Mouse (Mus musculus) embryonic facial prominence, embryonic 15.5 days (tissue): ENCODE results near the gene Slc35g3. TPM values are rescaled to one million over a fixed set of nuclear protein-coding genes. Genes with fewer than 3 reads are reported as not detected.

Source experiments
- ATAC-seq: fragments of 200-750 bp; cut with Nextera tagmentation; 2 replicates; pipeline ENCODE4 v1.8.0; 2017; ENCODE audit warnings: low read depth, moderate TSS enrichment; ENCODE audit not compliant: insufficient number of reproducible peaks, low FRiP score, low TSS enrichment
- H3K27ac ChIP-seq: fragments of 300-500 bp; sonication (generic); replicated peaks from 2 replicates; pipeline ENCODE4 v1.5.1; 2015; ENCODE audit warnings: mild to moderate bottlenecking, inconsistent platforms
- H3K27me3 ChIP-seq: fragments of 300-500 bp; sonication (generic); 2 replicates; pipeline ENCODE4 v1.6.1; 2015; ENCODE audit warnings: inconsistent platforms
- H3K36me3 ChIP-seq: fragments of 300-500 bp; sonication (generic); 2 replicates; pipeline ENCODE4 v1.6.1; 2015; ENCODE audit warnings: mild to moderate bottlenecking, inconsistent platforms
- H3K4me1 ChIP-seq: fragments of 300-500 bp; sonication (generic); 2 replicates; pipeline ENCODE4 v1.6.1; 2015; ENCODE audit warnings: inconsistent platforms
- H3K4me2 ChIP-seq: fragments of 300-500 bp; sonication (generic); replicated peaks from 2 replicates; pipeline ENCODE4 v1.6.1; 2015; ENCODE audit warnings: mild to moderate bottlenecking, inconsistent platforms
- H3K4me3 ChIP-seq: fragments of 300-500 bp; sonication (generic); replicated peaks from 2 replicates; pipeline ENCODE4 v1.5.1; 2015; ENCODE audit warnings: mild to moderate bottlenecking, inconsistent platforms
- H3K9ac ChIP-seq: fragments of 300-500 bp; sonication (generic); 2 replicates; pipeline ENCODE4 v1.6.1; 2015; ENCODE audit warnings: inconsistent platforms
- H3K9me3 ChIP-seq: fragments of 300-500 bp; sonication (generic); replicated peaks from 2 replicates; pipeline ENCODE4 v1.6.1; 2016; ENCODE audit warnings: inconsistent platforms
- WGBS: fragments of 180-500 bp; shearing (Covaris S2); methylation state at CpG from one replicate; pipeline ENCODE4 v1.1.7; 2015; 5-methylcytosine and 5-hydroxymethylcytosine counted together
- polyA plus RNA-seq: library from polyadenylated mRNA; unstranded; fragments of >200 nt; fragmentation: Nextera tagmentation; extraction: Ambion mirVana; gene quantifications from 2 replicates; pipeline ENCODE4 v1.2.1, GENCODE M21; 2015

The Slc35g3 gene
- polyA plus RNA-seq, 1 experiment from 2014 or later: 0.15 TPM

GRCm38 (mm10) chr11:69714636-69715329 lies 47.0 kb downstream of the Slc35g3 start:
- ATAC-seq: no peak
- Histone ChIP-seq H3K36me3 (no peaks in the 10 kb centered on the region), H3K4me1 (peaks cover 9% of the 10 kb centered on the region; the same call in 1 of the 2 replicates), H3K9me3 (no peaks in the 10 kb centered on the region), H3K9ac (no peak overlapping the region), H3K4me3 (no peak overlapping the region), H3K27ac (no peak overlapping the region), H3K27me3 (no peaks in the 10 kb centered on the region), H3K4me2 (no peak overlapping the region)
- WGBS: 47% methylated on average over 18 of the region's 18 CpGs

GRCm38 (mm10) chr11:69712954-69713672 lies 48.7 kb downstream of the Slc35g3 start:
- ATAC-seq: no peak
- H3K4me1 ChIP-seq: peaks cover 14% of the 10 kb centered on the region; the same call in 1 of the 2 replicates
- H3K27ac ChIP-seq: no peak overlapping the region
- H3K27me3 ChIP-seq: no peaks in the 10 kb centered on the region
- H3K4me2 ChIP-seq: no peak overlapping the region
- H3K4me3 ChIP-seq: no peak overlapping the region
- no peaks in the 10 kb centered on the region for H3K9me3 ChIP-seq
- no peak overlapping the region for H3K9ac ChIP-seq
- no peaks in the 10 kb centered on the region for H3K36me3 ChIP-seq
- 65% methylated on average over 20 of the region's 20 CpGs for WGBS

DNA sequence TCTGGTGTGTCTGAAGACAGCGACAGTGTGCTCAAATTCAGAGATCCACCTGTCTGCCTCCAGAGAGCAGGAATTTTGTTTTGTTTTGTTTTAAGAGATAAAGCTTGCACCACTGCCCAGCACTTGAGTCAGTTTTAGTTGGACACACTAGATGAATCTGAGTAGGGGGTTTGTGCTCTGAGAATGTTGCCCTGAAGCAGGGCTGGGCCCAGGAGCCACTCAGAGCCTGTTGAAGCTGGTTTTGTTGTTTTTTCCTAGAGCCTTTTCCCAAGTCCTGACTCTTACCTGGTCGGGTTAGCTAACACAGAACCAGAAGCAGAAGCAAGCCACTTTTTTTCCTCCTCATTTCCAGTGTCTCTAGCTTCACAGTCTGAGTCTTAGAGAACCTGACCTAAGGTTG lies 50.7 kb downstream of the Slc35g3 start:
- no peak for ATAC-seq
- Histone ChIP-seq H3K27ac (no peak overlapping the region), H3K4me1 (peaks cover 14% of the 10 kb centered on the region; the same call in 1 of the 2 replicates), H3K4me3 (no peak overlapping the region), H3K9me3 (no peaks in the 10 kb centered on the region), H3K27me3 (no peaks in the 10 kb centered on the region), H3K4me2 (no peak overlapping the region), H3K36me3 (no peaks in the 10 kb centered on the region), H3K9ac (no peak overlapping the region)
- WGBS: 59% methylated on average over 2 of the region's 2 CpGs

GRCm38 (mm10) chr11:69710470-69710869 lies 51.3 kb downstream of the Slc35g3 start:
- WGBS: 81% methylated on average over 3 of the region's 3 CpGs
- no peak for ATAC-seq
- Histone ChIP-seq H3K4me2 (no peak overlapping the region), H3K9ac (no peak overlapping the region), H3K4me3 (no peak overlapping the region), H3K4me1 (peaks cover 10% of the 10 kb centered on the region; the same call in 1 of the 2 replicates), H3K27me3 (no peaks in the 10 kb centered on the region), H3K36me3 (no peaks in the 10 kb centered on the region), H3K9me3 (no peaks in the 10 kb centered on the region), H3K27ac (no peak overlapping the region)

Other genes with a start within 250 kb of the Slc35g3 start
- gene Dnah2, start 212.9 kb downstream of the Slc35g3 start, polyA plus RNA-seq: 4.9 and 8.3 TPM in 2 replicates
- gene Efnb3, start 201.8 kb downstream of the Slc35g3 start, polyA plus RNA-seq: 29.0 and 31.5 TPM in 2 replicates
- gene Wrap53, start 181.7 kb downstream of the Slc35g3 start, polyA plus RNA-seq: 25.0 and 26.5 TPM in 2 replicates
- gene Trp53, start 181.6 kb downstream of the Slc35g3 start, polyA plus RNA-seq: 134 and 141 TPM in 2 replicates
- gene Atp1b2, start 156.0 kb downstream of the Slc35g3 start, polyA plus RNA-seq: 12.4 and 13.4 TPM in 2 replicates
- not detected in 2 replicates for gene Shbg, start 144.1 kb downstream of the Slc35g3 start, polyA plus RNA-seq
- gene Sat2, start 139.9 kb downstream of the Slc35g3 start, polyA plus RNA-seq: 19.8 and 22.5 TPM in 2 replicates
- gene Fxr2, start 129.0 kb downstream of the Slc35g3 start, polyA plus RNA-seq: 33.4 and 34.2 TPM in 2 replicates
- 5.2 TPM in 2 replicates for gene Sox15, start 106.7 kb downstream of the Slc35g3 start, polyA plus RNA-seq
- 66.5 and 67.3 TPM in 2 replicates for gene Mpdu1, start 99.3 kb downstream of the Slc35g3 start, polyA plus RNA-seq
- gene Cd68, start 95.8 kb downstream of the Slc35g3 start, polyA plus RNA-seq: 26.3 and 28.3 TPM in 2 replicates
- 447 and 512 TPM in 2 replicates for gene Eif4a1, start 89.5 kb downstream of the Slc35g3 start, polyA plus RNA-seq
- gene Senp3, start 79.9 kb downstream of the Slc35g3 start, polyA plus RNA-seq: 83.7 and 90.5 TPM in 2 replicates
- 1.0 and 1.1 TPM in 2 replicates for gene Tnfsf13, start 76.2 kb downstream of the Slc35g3 start, polyA plus RNA-seq
- 11.9 and 13.3 TPM in 2 replicates for gene Tnfsf12, start 66.1 kb downstream of the Slc35g3 start, polyA plus RNA-seq
- gene Tnfsfm13, start 65.9 kb downstream of the Slc35g3 start, polyA plus RNA-seq: 4.0 and 6.0 TPM in 2 replicates
- gene Polr2a, start 3.3 kb downstream of the Slc35g3 start, polyA plus RNA-seq: 24.3 and 28.2 TPM in 2 replicates
- 5.7 and 6.1 TPM in 2 replicates for gene Zbtb4, start 3.9 kb upstream of the Slc35g3 start, polyA plus RNA-seq
- 29.3 and 38.6 TPM in 2 replicates for gene Chrnb1, start 34.0 kb upstream of the Slc35g3 start, polyA plus RNA-seq
- 4.1 and 4.4 TPM in 2 replicates for gene Fgf11, start 39.9 kb upstream of the Slc35g3 start, polyA plus RNA-seq
- gene Tmem102, start 43.7 kb upstream of the Slc35g3 start, polyA plus RNA-seq: 7.5 and 10.0 TPM in 2 replicates
- not detected in 2 replicates for gene Gm39566, start 53.3 kb upstream of the Slc35g3 start, polyA plus RNA-seq
- not detected in 2 replicates for gene Spem2, start 56.5 kb upstream of the Slc35g3 start, polyA plus RNA-seq
- 0.16 and 0.38 TPM in 2 replicates for gene Spem1, start 60.2 kb upstream of the Slc35g3 start, polyA plus RNA-seq
- 10.6 and 11.6 TPM in 2 replicates for gene Nlgn2, start 75.8 kb upstream of the Slc35g3 start, polyA plus RNA-seq
- gene Tmem256, start 76.5 kb upstream of the Slc35g3 start, polyA plus RNA-seq: 388 and 399 TPM in 2 replicates
- gene Plscr3, start 84.4 kb upstream of the Slc35g3 start, polyA plus RNA-seq: 126 and 148 TPM in 2 replicates
- gene Tnk1, start 96.8 kb upstream of the Slc35g3 start, polyA plus RNA-seq: 6.9 TPM in 2 replicates
- 0.35 and 0.47 TPM in 2 replicates for gene Tmem95, start 116.0 kb upstream of the Slc35g3 start, polyA plus RNA-seq
- gene Kctd11, start 119.4 kb upstream of the Slc35g3 start, polyA plus RNA-seq: 13.8 and 18.1 TPM in 2 replicates
- gene Acap1, start 133.6 kb upstream of the Slc35g3 start, polyA plus RNA-seq: 1.8 and 2.3 TPM in 2 replicates
- 8.7 and 9.4 TPM in 2 replicates for gene 2810408A11Rik, start 139.0 kb upstream of the Slc35g3 start, polyA plus RNA-seq
- 7.8 and 8.5 TPM in 2 replicates for gene Neurl4, start 139.1 kb upstream of the Slc35g3 start, polyA plus RNA-seq
- gene Gps2, start 151.9 kb upstream of the Slc35g3 start, polyA plus RNA-seq: 84.5 and 85.1 TPM in 2 replicates
- 1,531 and 1,570 TPM in 2 replicates for gene Eif5a, start 160.0 kb upstream of the Slc35g3 start, polyA plus RNA-seq
- 2.7 and 6.2 TPM in 2 replicates for gene Ybx2, start 173.8 kb upstream of the Slc35g3 start, polyA plus RNA-seq
- 21.1 and 21.7 TPM in 2 replicates for gene Slc2a4, start 186.2 kb upstream of the Slc35g3 start, polyA plus RNA-seq
- gene Cldn7, start 202.8 kb upstream of the Slc35g3 start, polyA plus RNA-seq: 37.5 and 57.4 TPM in 2 replicates
- 31.6 and 34.9 TPM in 2 replicates for gene Ctdnep1, start 219.2 kb upstream of the Slc35g3 start, polyA plus RNA-seq
- 112 and 113 TPM in 2 replicates for gene Elp5, start 220.5 kb upstream of the Slc35g3 start, polyA plus RNA-seq
- gene Gabarap, start 229.2 kb upstream of the Slc35g3 start, polyA plus RNA-seq: 543 and 559 TPM in 2 replicates
- 77.8 and 83.0 TPM in 2 replicates for gene Phf23, start 233.8 kb upstream of the Slc35g3 start, polyA plus RNA-seq
- gene Dvl2, start 238.6 kb upstream of the Slc35g3 start, polyA plus RNA-seq: 47.3 and 52.3 TPM in 2 replicates